Mouse (Mus musculus): Measurements from ENCODE around the gene Tmem247.

DNA sequence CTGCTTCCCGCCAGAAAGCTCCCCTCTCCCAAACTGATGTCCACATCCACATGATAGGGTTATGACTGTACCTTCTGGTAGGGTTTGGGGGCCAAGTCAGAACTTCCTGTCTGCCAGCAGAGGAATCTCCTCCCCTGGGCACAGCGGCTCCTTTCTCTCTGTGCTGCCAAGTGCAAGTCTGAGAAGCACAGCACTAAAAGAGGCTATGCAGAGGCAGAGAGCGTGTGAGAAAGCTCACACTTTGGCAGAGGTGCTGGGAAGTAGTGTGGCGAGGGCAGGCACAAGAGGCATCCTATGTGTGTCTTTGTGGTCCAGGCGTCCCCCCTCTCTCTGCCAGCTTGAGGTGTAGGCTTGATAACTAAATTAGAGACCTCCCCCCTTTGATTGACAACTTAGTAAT is 53.9 kb downstream of the Tmem247 start:
- TF ChIP-seq RAD21 (IDR thresholded peaks at IDR 0.05; ENCODE audit: low read depth, low read length) (no peak), CTCF (conservative IDR thresholded peaks at IDR 0.05 in 1 of 2, IDR thresholded peaks at IDR 0.05 in 1 of 2; ENCODE audit: low read depth in 2 of 2, low read length in 2 of 2) (no peak), POLR2AphosphoS2 (IDR thresholded peaks at IDR 0.05; ENCODE audit: low read depth, low read length) (no peak), POLR2A (IDR thresholded peaks at IDR 0.05; ENCODE audit: low read depth, low read length) (no peak), NELFE (IDR thresholded peaks at IDR 0.05; ENCODE audit: low read depth, low read length) (no peak), CHD2 (IDR thresholded peaks at IDR 0.05; ENCODE audit: low read length) (no peak)

All from CH12.LX (cell line).